Mouse (Mus musculus): ENCODE measurements around the gene Sema3g. TPM values are rescaled to one million over a fixed set of nuclear protein-coding genes. Genes with fewer than 3 reads are reported as not detected.

Sema3g gene
- total RNA-seq, 2 experiments from 2014 or later, result 4.5 to 4.9 TPM

DNA sequence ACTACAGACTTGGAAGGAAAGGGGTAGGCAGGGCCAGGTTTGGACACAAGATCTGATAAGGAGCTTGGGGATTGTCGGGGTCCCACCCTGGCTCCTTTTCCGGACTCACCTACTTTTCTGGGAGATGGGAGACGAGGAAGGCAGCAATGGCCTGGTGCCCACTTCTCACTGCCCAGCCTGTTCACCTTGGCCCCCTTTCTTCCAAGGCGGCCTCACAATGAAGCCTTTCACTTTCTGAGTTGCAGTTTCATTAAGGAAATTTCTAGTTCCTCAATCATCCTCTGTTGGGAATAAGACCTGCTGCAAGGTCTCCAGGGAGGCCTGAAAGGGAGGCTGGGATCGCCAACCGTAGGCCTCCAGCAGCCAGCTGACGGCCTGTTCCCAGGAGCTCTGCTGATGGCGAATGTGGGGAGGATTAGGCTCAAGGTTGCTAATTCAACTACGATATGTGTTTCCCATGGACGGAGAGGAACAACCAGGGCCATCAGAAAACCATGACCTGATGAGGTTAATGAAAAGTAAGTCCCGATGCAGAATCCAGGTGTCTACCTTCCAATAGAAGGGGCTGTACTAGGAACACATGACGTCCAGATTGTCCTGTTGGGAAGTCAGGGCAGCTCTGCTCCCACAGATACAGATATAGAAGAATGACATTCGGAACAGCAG lies 14.9 kb downstream of the Sema3g start:
- no peak for DNase-seq

DNA sequence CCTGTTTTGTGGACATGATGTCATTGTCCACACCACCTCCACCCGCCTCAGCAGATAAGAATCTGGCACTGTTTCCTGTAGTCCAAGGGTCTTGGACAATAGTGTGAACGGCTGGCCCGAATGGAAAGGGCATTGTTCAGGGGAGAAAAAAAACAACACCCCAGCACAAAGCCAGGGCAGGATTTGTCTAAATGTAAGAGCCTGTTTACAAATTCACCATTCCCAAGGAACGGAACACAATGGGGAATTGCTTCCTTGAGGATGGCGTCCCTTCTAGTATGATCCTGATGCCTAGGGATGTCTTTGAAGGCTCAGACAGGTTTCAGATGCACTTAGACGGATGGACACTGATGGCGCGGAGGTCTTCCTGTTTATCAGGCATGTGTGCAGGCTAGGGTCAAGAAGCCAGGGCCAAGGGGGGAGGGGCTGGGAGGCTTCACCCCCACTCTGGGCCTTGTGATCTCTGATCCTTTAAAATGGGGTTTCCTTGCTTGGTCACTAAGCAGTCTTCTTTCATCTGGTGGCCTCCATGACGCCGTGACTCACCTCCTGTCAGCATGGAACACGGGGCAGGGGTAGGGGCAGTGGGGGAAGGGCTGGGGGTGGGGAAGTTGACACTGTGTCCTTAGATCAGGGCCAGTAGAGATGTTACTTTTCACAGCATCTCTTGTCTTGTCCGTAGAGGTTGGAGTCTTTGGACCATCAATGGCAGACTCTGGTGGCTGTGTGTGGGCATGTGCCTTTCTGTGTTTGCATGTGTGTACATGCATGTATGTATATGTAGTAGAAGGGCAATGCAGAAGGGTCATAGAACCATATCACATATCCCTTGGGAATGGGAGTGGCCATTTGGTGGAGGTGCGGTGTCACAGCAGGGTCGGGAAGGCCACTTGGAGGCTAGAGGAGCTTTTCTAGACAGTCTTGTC lies 15.7 kb downstream of the Sema3g start:
- DNase-seq, result no peak

DNA sequence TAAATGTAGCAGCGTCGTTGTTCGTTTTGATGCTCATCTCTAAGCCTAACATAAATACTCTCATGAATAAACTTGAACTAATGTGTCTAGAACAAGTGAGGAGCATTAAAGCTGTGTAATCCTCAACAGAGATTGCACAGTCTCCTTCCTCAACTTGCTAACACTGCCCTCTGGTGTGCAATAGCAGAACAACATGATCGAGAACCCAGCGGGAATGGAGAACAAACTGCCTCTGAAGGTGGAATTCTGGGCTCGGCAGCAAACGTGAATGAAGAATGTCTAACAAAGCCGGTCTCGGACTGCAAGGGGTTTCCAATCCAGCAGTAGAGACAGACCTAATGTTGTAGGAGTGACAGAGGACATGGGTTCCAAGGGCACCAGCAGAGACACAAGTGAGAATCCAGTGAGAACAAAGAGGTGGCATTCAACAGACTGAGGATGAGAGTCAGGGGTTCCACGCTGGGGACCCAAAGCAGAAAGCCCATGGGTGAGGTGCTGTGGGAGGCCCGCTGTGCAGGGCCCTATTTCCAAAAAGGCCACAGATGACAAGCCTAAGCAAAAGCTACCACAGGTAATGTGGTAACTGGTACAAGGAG lies 16.4 kb downstream of the Sema3g start:
- peak; percentile 75 to 81 for DNase-seq

DNA sequence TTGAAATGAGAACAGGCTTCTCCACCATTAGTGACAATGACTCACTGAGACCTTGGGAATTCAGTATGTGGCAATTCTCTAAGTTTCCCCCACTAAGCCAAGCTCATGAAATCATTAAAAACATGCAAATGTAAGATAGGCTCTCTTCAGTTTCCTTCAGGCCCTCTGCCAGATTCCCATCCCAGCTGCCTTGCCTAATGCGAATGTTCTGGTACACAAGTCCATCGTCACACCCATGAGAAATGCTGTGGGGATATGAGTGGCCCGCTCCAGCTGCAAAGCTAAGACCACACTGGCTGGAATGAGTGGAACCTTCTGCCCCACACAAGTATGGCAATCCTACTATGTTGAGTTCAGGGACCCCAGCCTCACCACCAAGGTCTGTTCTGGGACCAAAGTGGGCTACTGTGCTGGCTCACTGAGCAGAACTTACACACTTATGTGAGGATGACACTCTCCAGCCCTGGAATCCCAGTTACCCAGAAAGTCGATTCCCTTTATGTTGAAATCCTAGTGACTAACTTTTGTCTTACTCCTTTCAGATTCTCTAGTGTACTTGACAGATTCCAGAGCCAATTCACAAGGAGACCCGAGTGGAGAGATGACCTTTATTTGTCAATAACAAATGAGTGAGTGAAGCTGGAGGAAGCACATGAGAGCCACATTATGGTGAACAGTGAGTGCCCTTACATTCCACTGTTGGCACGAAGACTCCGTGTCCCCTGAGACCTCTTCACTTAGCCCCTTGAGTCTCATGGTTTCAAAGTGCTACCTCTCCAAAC lies 19.6 kb downstream of the Sema3g start:
- DNase-seq, result no peak

DNA sequence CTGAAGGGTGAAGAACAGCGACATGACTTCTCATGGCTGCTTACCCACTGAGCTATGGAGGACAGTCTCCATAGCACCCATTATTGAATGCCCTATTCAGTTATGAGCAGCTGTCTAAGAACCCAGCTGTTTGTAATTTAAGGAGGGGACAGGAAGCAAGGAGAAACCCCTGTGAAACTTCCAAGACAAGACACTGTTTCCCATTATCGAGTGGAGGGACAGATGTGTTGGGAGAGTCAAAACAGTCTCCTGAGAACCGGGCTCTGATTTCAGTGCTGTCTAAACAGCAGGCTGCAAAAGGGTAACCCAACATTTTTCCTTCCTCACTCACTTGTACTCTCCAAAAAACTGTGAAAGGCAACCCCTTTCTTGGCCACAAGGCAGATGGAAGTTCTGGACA lies 22.9 kb downstream of the Sema3g start:
- no peak for DNase-seq

DNA sequence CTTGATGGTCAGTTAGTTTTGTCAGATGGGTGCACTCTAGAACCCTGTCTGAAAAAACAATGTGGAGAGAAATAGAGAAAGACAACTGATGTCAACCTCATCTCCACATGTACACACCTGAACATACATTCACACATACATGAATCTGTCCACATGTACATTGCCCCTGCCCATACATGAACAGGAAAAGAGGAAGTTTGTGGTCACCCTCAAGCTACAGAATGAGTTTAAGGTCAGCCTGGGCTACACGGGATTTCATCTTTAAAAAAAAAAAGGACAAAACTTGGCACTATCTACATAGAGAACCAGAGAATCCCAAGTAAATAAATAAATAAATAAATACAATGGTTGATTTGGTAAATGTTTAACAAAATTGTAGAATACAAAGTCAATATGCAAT lies 27.1 kb downstream of the Sema3g start:
- DNase-seq, result no peak

DNA sequence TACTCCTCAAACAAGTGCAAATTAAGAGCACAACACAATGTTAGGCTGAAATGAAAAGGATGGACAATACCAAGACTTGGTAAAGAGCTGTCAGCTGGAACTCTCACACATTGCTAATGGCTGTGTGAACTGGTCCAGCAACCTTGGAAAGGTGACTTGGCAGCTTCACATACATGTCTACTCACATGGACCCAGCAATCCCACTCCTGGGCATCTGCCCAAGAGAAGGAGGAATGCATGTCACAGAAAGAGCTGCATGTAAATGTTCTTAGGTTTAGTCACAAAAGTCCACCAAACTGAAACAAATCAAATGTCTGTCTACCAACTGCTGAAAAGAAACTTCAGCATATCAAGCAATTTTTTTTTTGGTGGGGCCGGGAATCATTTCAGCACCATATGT lies 28.3 kb downstream of the Sema3g start:
- no peak for DNase-seq

DNA sequence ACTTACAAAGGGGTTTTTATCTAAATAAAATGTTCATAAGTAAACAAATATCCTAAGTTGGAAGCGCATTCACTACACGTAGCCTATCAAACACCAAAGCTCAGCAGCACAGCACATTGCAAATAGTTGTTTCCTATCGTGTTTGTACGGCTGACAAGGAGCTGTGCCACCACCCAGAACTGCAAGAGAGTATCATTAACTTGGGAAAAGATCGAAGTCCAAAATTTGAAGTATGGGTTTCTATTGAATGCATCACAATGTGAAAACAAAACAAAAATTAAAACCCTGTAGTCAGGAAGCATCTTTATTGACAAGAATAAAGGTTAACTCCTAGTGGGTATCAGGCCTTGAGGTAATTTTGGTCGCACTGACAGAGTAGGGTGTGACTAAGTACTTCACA lies 30.7 kb downstream of the Sema3g start:
- DNase-seq, result no peak

DNA sequence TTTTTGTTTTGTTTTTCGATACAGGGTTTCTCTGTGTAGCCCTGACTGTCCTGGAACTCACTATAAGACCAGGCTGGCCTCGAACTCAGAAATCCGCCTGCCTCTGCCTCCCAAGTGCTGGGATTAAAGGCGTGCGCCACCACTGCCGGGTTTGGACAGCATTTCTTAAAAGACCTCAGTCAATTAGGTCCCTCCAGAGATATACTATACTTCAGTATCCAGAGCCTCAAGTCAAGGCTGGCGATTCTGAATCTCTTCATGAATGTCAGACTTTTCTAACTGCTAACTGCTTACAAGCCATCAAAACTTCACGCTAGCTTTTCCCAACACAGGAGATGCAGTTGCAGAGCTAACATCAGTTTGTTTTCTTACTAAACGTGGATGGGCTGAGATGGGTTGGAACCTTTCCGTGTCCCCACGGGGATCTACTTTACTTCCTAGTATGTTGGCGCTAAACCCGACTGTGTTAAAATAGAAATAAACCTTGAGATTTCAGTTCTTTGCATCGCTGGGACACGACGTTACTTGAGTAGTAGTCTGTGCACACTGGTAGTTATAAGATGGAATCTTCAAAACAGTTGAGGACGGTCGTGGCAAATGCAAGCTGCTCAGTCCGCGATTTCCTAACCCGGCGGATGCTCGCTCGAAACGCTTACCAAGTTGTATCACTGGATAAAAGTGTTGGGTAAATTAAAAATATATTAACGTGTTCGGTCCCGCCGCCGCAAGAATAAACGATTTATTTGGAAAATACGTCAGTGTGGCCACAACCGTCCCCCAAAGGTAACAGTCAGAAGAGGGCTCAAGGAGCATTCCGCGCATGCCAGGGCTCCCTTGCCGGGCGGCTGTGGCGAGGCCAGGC lies 32.8 kb downstream of the Sema3g start:
- DNase-seq, result no peak

DNA sequence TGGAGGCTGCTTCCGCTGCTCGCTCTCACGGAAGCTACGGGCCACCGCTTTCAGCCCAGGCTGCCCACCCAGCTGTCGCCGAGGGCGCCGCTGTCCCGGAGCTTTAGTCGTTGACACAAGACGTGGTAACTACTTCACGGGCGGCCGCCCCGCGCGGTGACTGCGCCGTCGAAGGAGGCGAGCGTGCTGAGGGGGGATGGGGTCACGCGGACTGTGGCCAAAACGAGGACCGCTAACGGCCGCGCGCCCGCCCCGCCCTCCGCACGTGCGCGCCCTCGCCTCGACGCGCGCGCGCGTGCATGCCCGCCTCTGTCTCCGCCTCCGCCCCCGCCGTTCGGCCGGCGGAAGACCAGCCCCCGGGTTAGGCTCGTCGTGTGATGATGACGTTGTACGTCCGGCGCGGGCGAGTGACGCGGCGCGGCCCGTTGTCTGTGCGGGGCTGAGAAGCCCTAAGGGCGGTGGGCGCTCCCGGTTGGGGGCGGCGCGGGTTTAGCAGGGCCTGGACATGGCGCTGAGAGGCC lies 33.5 kb downstream of the Sema3g start, which contains the start of the genes Phf7 and Bap1:
TSS of gene Phf7 (minus strand) at position 234 of the 521 bp plus-strand sequence.
TSS of gene Bap1 (plus strand) at position 367 of the 521 bp plus-strand sequence.
- DNase-seq, result peak; percentile 96 to 97

DNA sequence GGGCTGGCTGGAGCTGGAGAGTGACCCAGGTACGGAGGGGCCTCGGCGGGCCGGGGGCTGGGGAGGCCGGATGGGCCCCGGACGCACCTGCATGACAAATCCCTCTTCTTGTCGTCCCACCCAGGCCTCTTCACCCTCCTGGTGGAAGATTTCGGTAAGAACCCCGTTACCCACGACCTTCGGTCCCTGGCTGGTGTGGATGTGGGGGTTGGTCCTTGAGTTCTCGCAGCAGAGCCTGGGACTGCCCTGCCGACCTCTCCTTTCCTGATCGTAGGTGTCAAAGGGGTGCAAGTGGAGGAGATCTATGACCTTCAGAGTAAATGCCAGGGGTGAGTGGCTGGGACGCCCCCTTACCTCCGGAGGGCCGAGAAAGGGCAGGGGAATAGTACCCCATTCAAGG lies 34.0 kb downstream of the Sema3g start:
- no peak for DNase-seq

DNA sequence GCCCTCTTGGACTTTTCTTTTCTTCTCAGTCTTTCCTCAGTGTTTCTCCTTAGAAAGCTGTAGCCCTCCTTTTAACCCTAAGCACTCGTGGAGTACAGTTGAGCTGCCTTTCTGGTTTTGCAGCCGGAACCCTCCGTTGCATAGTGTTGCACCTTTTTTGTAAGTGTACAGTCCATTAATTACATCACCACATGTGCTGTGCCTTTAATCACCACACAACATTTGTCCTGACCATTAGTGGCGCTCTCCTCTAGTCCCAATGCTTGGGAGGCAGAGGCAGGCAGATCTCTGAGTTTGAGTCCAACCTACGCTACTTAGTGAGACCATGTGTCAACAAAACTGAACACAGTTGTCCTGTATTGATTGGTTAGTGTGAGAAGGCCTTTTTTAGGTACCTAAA lies 34.4 kb downstream of the Sema3g start:
- DNase-seq, result no peak

DNA sequence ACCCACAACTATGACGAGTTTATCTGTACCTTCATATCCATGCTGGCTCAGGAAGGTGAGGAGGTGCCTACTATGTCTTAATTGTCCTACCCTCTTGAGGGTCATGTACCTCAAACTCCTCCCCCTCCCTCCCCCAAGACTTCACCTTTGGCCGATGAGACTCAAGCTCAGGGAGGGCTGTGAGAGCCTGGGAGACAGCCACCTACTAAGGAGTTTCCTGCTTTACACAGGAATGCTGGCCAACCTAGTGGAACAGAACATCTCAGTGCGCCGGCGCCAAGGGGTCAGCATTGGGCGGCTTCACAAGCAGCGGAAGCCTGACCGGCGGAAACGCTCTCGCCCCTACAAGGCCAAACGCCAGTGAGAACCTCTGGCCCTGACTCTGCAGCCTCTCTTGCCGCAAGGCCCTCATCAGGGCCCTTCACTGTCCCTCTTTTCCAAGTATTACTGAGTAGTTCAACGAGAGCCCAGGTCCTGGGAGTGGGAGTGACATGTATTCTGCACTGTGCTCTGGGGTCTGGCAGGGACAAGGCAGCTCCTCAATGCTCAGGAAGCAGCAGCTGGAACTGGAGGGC lies 40.9 kb downstream of the Sema3g start:
- no peak for DNase-seq

DNA sequence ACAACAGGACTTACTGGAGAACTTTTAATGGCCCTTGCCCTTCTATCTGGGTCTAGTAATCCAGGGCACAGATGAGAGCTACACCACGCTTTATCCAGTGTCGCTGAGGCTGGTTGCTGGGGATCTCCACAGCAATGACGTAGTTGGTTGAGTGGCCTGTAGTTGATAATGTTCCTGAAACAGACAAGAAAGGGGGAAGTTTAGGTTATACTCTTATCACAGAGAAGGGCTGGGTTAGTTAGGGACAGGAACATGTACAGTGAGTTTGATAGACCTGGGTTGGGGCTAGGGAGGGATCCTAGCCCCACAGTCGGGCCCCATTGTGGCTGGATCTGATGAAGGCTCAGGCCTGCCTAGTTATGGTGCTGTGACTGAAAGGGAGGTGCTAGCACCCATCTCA lies 42.7 kb downstream of the Sema3g start:
- DNase-seq, result no peak

DNA sequence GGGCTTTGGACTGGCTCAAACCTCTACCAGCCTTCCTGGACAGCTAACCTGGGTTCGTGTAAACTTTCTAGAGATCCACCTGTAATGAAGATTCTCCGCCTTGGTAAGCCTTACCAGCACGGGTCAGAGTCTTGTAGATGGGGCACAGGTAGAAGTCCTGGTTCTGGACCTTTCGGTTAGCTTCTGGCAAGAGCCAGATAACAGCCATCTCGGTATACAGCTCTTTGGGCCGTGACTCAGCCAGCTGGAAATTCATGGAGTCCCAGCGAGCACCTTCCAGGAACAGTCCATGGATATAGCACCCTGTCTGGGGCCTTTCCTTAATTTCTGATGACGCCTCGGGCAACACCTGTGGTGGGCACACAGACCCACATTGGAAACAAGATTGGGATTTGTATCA lies 43.3 kb downstream of the Sema3g start:
- DNase-seq, result no peak

DNA sequence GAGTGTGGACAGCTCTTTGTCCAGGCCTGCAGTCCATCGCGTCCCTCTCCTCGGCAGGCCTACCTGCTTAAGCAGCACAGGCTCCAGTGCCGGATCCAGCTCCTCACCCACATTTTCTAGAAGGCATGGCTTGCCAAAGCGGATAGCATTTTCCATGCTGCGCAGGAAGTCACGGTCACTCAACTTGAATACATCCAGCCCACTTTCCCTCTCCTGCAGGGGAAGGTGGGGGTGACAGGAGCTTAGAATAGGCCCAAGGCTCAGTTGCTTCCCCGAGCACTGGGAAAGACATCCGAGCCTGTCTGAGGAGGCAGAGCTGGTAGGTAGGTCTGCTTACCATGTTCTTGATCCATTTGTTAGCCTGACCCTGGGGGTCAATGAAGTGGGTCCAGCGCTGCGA lies 50.0 kb downstream of the Sema3g start:
- no peak for DNase-seq

DNA sequence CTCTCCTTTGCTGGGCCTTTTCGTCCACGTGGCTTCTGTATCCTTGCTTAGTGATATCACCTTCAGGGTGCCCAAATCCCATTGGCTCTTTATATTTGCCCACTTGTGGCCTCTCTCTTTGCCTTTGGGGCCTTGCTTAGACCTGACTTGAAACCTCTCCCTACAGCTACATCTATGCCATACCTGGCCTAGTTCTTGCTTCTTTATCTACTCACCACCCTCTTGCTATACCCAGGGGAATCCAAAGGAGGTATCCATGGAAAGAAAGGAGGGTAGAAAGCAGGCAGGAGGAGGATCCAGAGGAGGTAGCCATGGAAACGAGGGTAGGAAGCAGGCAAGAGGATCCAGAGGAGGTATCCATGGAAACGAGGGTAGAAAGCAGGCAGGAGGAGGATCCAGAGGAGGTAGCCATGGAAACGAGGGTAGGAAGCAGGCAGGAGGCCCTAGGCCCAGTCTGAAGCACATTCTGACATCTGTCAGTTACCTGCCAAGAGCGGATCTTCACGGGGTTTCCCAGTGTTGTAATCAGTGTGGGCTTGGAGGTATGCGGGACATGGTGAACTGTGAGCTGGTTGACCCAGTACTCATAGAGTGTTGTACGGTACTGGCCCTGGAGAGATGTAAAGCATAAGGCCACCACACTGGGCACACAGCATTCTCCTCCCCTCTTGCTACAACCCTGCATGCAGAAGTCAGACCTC lies 50.8 kb downstream of the Sema3g start:
- DNase-seq, result peak; percentile 65 to 72

DNA sequence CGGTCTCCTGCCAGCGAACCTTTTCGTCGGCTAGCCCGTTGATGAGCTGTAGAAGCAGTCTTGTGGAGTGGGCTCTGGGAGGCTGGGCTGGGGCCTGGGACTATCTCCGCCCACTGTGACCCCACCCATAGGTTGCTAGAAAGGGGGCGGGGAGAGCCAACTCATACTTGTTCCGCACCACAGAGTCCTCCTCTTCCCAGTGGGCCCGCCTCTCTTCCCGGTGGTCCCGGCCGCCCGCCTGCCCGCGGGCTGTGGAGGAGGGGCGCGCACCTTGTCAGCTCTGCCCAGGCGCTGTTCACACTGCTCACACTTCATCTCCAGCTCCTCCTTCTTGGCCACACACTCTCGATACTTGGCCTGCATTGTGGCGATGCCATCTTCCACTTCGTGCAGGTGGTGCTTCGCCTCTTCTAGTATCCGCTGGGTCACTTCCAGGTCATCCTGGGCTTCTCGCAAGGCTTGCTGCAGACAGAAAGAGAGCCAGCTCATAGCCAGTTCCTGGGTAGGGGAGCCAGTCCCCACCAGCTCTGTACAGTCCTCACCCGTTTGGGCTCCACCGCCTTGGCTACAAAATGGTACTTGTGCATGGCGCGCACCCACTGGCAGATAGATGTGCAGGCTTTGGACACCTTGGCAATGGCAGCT lies 51.9 kb downstream of the Sema3g start:
- peak; percentile 29 to 39 for DNase-seq

DNA sequence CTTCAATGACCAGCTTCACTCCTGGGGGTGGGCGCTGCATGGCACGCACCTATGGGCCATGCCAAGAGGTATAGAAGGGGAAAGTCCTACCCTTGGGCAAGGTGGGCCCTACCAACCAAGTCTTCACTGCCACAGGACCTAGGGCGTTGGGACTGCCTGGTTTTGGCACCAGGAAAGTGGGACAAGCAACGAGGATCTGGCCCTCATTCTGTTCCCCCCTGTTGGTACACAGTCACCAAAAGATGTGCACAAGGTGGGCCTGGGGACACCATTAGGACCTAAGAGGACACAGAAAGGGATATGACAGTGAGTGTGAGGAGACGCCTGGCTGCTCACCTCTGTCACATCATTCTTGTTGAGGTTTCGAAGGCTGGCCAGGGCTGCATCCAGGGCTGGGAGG lies 53.5 kb downstream of the Sema3g start:
- no peak for DNase-seq

DNA sequence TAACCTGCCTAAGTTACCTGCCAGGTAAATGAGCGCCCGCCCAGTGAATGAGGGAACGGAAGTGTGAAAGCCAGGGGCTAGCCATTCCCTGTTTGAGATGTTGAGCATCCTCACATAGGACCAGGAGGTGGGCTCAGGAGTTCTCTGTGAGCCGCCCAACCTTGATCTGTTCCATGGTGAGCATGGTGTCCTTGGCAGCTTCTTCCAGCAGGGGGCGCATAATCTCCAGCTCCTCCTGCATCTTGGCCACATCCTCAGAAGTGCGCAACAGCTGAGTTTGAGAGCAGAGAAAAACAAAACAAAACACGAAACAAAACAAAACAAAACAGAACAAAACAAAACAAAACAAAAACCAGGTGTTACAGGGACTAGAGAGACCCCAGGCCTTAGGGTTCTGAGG lies 54.5 kb downstream of the Sema3g start:
- peak; percentile 70 to 74 for DNase-seq
